Mouse (Mus musculus): ENCODE results near the gene Morc3. TPM values are rescaled to one million over a fixed set of nuclear protein-coding genes. Genes with fewer than 3 reads are reported as not detected.

The Morc3 gene
- polyA plus RNA-seq, 1 experiment: 30.8 TPM

GRCm38 (mm10) chr16:93833551-93833950 is 1.6 kb downstream of the Morc3 start:
- TF ChIP-seq POLR2A (IDR thresholded peaks at IDR 0.05; ENCODE audit: borderline replicate concordance, extremely low read depth, insufficient read depth, insufficient read length, poor library complexity, severe bottlenecking) (no peak), CTCF (IDR thresholded peaks at IDR 0.05; ENCODE audit: borderline replicate concordance, extremely low read depth, insufficient read depth, insufficient read length) (no peak)
- no peak for DNase-seq (ENCODE audit: low read depth)

GRCm38 (mm10) chr16:93834076-93834475 is 2.2 kb downstream of the Morc3 start:
- no peak for TF ChIP-seq CTCF (IDR thresholded peaks at IDR 0.05; ENCODE audit: borderline replicate concordance, extremely low read depth, insufficient read depth, insufficient read length)
- no peak for TF ChIP-seq POLR2A (IDR thresholded peaks at IDR 0.05; ENCODE audit: borderline replicate concordance, extremely low read depth, insufficient read depth, insufficient read length, poor library complexity, severe bottlenecking)
- DNase-seq (ENCODE audit: low read depth): no peak

- TF ChIP-seq CTCF (IDR thresholded peaks at IDR 0.05; ENCODE audit: borderline replicate concordance, extremely low read depth, insufficient read depth, insufficient read length) (no peak), POLR2A (IDR thresholded peaks at IDR 0.05; ENCODE audit: borderline replicate concordance, extremely low read depth, insufficient read depth, insufficient read length, poor library complexity, severe bottlenecking) (no peak)
- DNase-seq (ENCODE audit: low read depth): no peak
Measured at GRCm38 (mm10) chr16:93839049-93839448, 7.1 kb downstream of the Morc3 start.

GRCm38 (mm10) chr16:93850527-93850926 is 18.6 kb downstream of the Morc3 start:
- TF ChIP-seq CTCF (IDR thresholded peaks at IDR 0.05; ENCODE audit: borderline replicate concordance, extremely low read depth, insufficient read depth, insufficient read length) (no peak), POLR2A (IDR thresholded peaks at IDR 0.05; ENCODE audit: borderline replicate concordance, extremely low read depth, insufficient read depth, insufficient read length, poor library complexity, severe bottlenecking) (no peak)
- no peak for DNase-seq (ENCODE audit: low read depth)

- no peak for DNase-seq (ENCODE audit: low read depth)
- TF ChIP-seq POLR2A (IDR thresholded peaks at IDR 0.05; ENCODE audit: borderline replicate concordance, extremely low read depth, insufficient read depth, insufficient read length, poor library complexity, severe bottlenecking): no peak
- no peak for TF ChIP-seq CTCF (IDR thresholded peaks at IDR 0.05; ENCODE audit: borderline replicate concordance, extremely low read depth, insufficient read depth, insufficient read length)
Measured at GRCm38 (mm10) chr16:93859967-93860366, 28.0 kb downstream of the Morc3 start.

GRCm38 (mm10) chr16:93860686-93861085 is 28.8 kb downstream of the Morc3 start:
- no peak for DNase-seq (ENCODE audit: low read depth)
- no peak for TF ChIP-seq POLR2A (IDR thresholded peaks at IDR 0.05; ENCODE audit: borderline replicate concordance, extremely low read depth, insufficient read depth, insufficient read length, poor library complexity, severe bottlenecking)
- TF ChIP-seq CTCF (IDR thresholded peaks at IDR 0.05; ENCODE audit: borderline replicate concordance, extremely low read depth, insufficient read depth, insufficient read length): no peak

- TF ChIP-seq CTCF (IDR thresholded peaks at IDR 0.05; ENCODE audit: borderline replicate concordance, extremely low read depth, insufficient read depth, insufficient read length) (no peak), POLR2A (IDR thresholded peaks at IDR 0.05; ENCODE audit: borderline replicate concordance, extremely low read depth, insufficient read depth, insufficient read length, poor library complexity, severe bottlenecking) (no peak)
- no peak for DNase-seq (ENCODE audit: low read depth)
Measured at GRCm38 (mm10) chr16:93874841-93875240, 42.9 kb downstream of the Morc3 start.

- TF ChIP-seq CTCF (IDR thresholded peaks at IDR 0.05; ENCODE audit: borderline replicate concordance, extremely low read depth, insufficient read depth, insufficient read length) (no peak), POLR2A (IDR thresholded peaks at IDR 0.05; ENCODE audit: borderline replicate concordance, extremely low read depth, insufficient read depth, insufficient read length, poor library complexity, severe bottlenecking) (no peak)
- DNase-seq (ENCODE audit: low read depth): no peak
Measured at GRCm38 (mm10) chr16:93877612-93878380, 45.9 kb downstream of the Morc3 start.

- TF ChIP-seq CTCF (IDR thresholded peaks at IDR 0.05; ENCODE audit: borderline replicate concordance, extremely low read depth, insufficient read depth, insufficient read length) (peak; percentile 7; the same call in 1 of the 2 replicates), POLR2A (IDR thresholded peaks at IDR 0.05; ENCODE audit: borderline replicate concordance, extremely low read depth, insufficient read depth, insufficient read length, poor library complexity, severe bottlenecking) (peak; percentile 54)
- DNase-seq (ENCODE audit: low read depth): peak; percentile 99
Measured at GRCm38 (mm10) chr16:93883423-93884085, 51.6 kb downstream of the Morc3 start, which contains the start of gene Chaf1b. Gene Chaf1b (plus strand): TSS chr16:93883901.

GRCm38 (mm10) chr16:93884086-93884721 is 52.3 kb downstream of the Morc3 start:
- TF ChIP-seq POLR2A (IDR thresholded peaks at IDR 0.05; ENCODE audit: borderline replicate concordance, extremely low read depth, insufficient read depth, insufficient read length, poor library complexity, severe bottlenecking): no peak
- TF ChIP-seq CTCF (IDR thresholded peaks at IDR 0.05; ENCODE audit: borderline replicate concordance, extremely low read depth, insufficient read depth, insufficient read length): no peak
- DNase-seq (ENCODE audit: low read depth): peak; percentile 58

GRCm38 (mm10) chr16:93884722-93885113 is 52.8 kb downstream of the Morc3 start:
- DNase-seq (ENCODE audit: low read depth): no peak
- no peak for TF ChIP-seq POLR2A (IDR thresholded peaks at IDR 0.05; ENCODE audit: borderline replicate concordance, extremely low read depth, insufficient read depth, insufficient read length, poor library complexity, severe bottlenecking)
- TF ChIP-seq CTCF (IDR thresholded peaks at IDR 0.05; ENCODE audit: borderline replicate concordance, extremely low read depth, insufficient read depth, insufficient read length): no peak
